Mouse (Mus musculus) thymus, adult 2 months (tissue): ENCODE results near the gene Rtl1. TPM values are rescaled to one million over a fixed set of nuclear protein-coding genes. Genes with fewer than 3 reads are reported as not detected.

Experiments
- DNase-seq: peaks from one replicate; pipeline ENCODE4 v3.0.0; 2021
- H3K27ac ChIP-seq: fragments of 200-500 bp; 2 replicates; pipeline ENCODE4 v1.5.1; 2012; ENCODE audit warnings: low read length, control low read depth; ENCODE audit not compliant: control insufficient read depth, insufficient read depth
- H3K27me3 ChIP-seq: fragments of 200-500 bp; 2 replicates; pipeline ENCODE4 v1.6.1; 2012; ENCODE audit warnings: mild to moderate bottlenecking, low read length, moderate library complexity, mixed read lengths; ENCODE audit not compliant: control insufficient read depth, insufficient read depth
- H3K36me3 ChIP-seq: fragments of 200-500 bp; 2 replicates; pipeline ENCODE4 v1.6.1; 2012; ENCODE audit warnings: mild to moderate bottlenecking, low read length, moderate library complexity; ENCODE audit not compliant: control insufficient read depth, insufficient read depth
- H3K4me1 ChIP-seq: fragments of 200-500 bp; replicated peaks from 2 replicates; pipeline ENCODE4 v1.6.1; 2012; ENCODE audit warnings: low read length; ENCODE audit not compliant: control insufficient read depth, insufficient read depth
- H3K4me3 ChIP-seq: fragments of 200-500 bp; 2 replicates; pipeline ENCODE4 v1.5.1; 2012; ENCODE audit warnings: mild to moderate bottlenecking, low read length, control low read depth, moderate library complexity; ENCODE audit not compliant: control insufficient read depth, insufficient read depth
- CTCF ChIP-seq: fragments of 200-500 bp; IDR thresholded peaks from 2 replicates; pipeline ENCODE4 v1.5.1; 2012; ENCODE audit warnings: mild to moderate bottlenecking, control low read depth, low read length, moderate library complexity, borderline replicate concordance; ENCODE audit not compliant: control insufficient read depth, poor library complexity, insufficient read depth; ENCODE audit errors: extremely low read depth
- POLR2A ChIP-seq: fragments of 200-500 bp; IDR thresholded peaks from 2 replicates; pipeline ENCODE4 v1.6.1; 2012; ENCODE audit warnings: mild to moderate bottlenecking, low read length, control low read depth, moderate library complexity; ENCODE audit not compliant: control insufficient read depth, poor library complexity, insufficient read depth; ENCODE audit errors: extremely low read depth
- WGBS: fragments of 180-500 bp; shearing (Covaris S2); methylation state at CpG from one replicate; pipeline ENCODE4 v1.1.7; 2018; 5-methylcytosine and 5-hydroxymethylcytosine counted together
- polyA plus RNA-seq: library from polyadenylated mRNA; depleted of rRNA; stranded (reverse); fragments of >200 nt; gene quantifications from 2 replicates; pipeline ENCODE4 v1.2.3, GENCODE M21; 2012

Rtl1 gene
- polyA plus RNA-seq, 1 experiment, result 0.01 TPM

GRCm38 (mm10) chr12:109607191-109607590 is 7.1 kb upstream of the Rtl1 start:
- Histone ChIP-seq H3K4me1 (no peaks in the 10 kb centered on the region), H3K4me3 (no peak overlapping the region), H3K27me3 (no peaks in the 10 kb centered on the region), H3K27ac (no peak overlapping the region), H3K36me3 (no peaks in the 10 kb centered on the region)
- DNase-seq, result no peak
- WGBS, result 95% methylated on average over 9 of the region's 9 CpGs
- TF ChIP-seq POLR2A (no peak), CTCF (no peak)

DNA sequence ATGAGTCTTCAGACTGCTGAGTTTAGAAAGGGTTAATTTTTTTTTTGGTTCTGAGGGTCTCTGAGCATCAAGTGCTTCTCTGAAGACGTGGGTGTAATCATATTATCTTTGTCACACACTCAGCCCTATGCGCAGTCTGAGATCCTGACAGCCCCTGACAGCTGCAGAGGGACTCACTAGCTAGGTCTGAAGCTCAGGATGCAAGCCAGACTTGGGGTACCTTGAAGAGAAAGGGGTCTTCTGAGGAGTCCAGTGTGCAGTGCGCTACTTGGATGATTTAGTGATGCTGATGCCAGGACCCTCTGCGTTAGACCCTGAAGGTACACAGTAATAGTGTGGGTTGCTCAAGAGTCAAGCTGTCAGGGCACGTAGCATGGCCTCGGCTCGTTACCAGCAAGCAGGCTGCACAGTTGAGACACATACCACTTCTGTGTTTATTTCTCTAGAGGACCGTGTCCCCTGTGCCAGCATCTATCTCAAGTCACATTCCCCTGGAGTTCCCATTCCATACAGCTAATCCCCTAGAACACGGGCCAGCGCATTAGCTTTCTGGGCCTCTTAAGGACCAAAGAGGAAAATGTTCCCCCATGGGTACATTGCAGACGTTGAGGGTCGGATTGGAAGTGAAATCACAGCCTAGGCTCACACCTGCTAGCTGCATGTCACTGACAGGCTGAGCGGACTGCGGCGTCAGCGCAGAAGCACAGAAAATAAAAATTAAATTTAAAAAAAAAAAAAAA is 5.0 kb upstream of the Rtl1 start:
- no peaks in the 10 kb centered on the region for H3K36me3 ChIP-seq
- no peak for DNase-seq
- no peak overlapping the region for H3K4me3 ChIP-seq
- TF ChIP-seq POLR2A, result no peak
- TF ChIP-seq CTCF, result no peak
- H3K27ac ChIP-seq, result no peak overlapping the region
- H3K4me1 ChIP-seq, result no peaks in the 10 kb centered on the region
- 89% methylated on average over 16 of the region's 16 CpGs for WGBS
- H3K27me3 ChIP-seq, result no peaks in the 10 kb centered on the region

DNA sequence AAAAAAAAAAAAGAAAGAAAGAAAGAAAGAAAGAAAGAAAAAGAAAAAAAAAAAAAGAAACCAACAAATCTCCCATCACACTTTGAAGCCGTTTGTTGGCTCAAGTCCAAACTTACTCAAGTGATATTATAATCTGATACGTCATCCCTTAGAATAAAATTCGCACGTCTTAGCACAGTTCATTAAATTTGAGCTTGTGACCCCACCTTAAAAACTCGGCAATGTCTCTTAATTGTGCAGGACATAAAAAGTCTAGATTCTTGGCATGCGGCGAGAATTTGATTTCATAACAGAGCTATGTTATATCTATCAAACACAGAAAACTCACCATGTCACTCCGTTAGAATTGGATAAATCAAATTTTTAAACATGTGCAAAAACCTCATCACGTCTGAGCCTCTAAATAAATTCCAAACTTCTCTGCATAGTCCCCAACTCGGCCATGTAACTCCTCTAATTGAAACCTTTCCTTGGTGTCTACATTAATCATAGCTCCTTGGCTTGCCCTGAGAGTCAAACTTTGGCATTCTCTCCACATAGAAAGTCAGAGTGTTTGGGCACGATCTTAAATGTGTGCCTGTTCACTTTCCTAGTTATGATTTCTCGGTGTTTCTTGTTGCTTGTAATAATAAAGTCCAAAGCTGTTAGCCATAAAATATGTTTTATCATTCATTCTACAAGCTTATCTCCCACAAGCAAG is 1.4 kb downstream of the Rtl1 start:
- no peaks in the 10 kb centered on the region for H3K36me3 ChIP-seq
- WGBS, result 77% methylated on average over 12 of the region's 12 CpGs

GRCm38 (mm10) chr12:109596726-109597125 is 3.4 kb downstream of the Rtl1 start:
- TF ChIP-seq CTCF, result no peak
- no peak for TF ChIP-seq POLR2A
- Histone ChIP-seq H3K36me3 (no peaks in the 10 kb centered on the region), H3K27me3 (no peaks in the 10 kb centered on the region), H3K27ac (no peak overlapping the region), H3K4me3 (no peak overlapping the region), H3K4me1 (no peaks in the 10 kb centered on the region)
- WGBS, result 80% methylated on average over 3 of the region's 3 CpGs
- DNase-seq, result no peak

More for the DNA sequence above, 1.4 kb downstream of the Rtl1 start:
- no peaks in the 10 kb centered on the region for H3K4me1 ChIP-seq
- no peaks in the 10 kb centered on the region for H3K27me3 ChIP-seq
- DNase-seq, result no peak
- H3K27ac ChIP-seq, result no peak overlapping the region
- no peak for TF ChIP-seq CTCF
- no peak overlapping the region for H3K4me3 ChIP-seq

- Histone ChIP-seq H3K4me1 (no peaks in the 10 kb centered on the region), H3K36me3 (no peaks in the 10 kb centered on the region), H3K4me3 (no peak overlapping the region), H3K27me3 (no peaks in the 10 kb centered on the region), H3K27ac (no peak overlapping the region)
- TF ChIP-seq CTCF, result no peak
- no peak for TF ChIP-seq POLR2A
- 81% methylated on average over 8 of the region's 8 CpGs for WGBS
- DNase-seq, result no peak
These were observed 3.9 kb downstream of the Rtl1 start for GRCm38 (mm10) chr12:109596232-109596631.

- Histone ChIP-seq H3K4me3 (no peak overlapping the region), H3K36me3 (no peaks in the 10 kb centered on the region), H3K4me1 (no peaks in the 10 kb centered on the region), H3K27ac (no peak overlapping the region), H3K27me3 (no peaks in the 10 kb centered on the region)
- WGBS, result 70% methylated on average over 6 of the region's 6 CpGs
- TF ChIP-seq POLR2A (no peak), CTCF (no peak)
- no peak for DNase-seq
These were observed 4.4 kb downstream of the Rtl1 start for GRCm38 (mm10) chr12:109595753-109596152.
